Mouse (Mus musculus) liver, adult (tissue): ENCODE measurements around the gene Tmem19.

ENCODE experiments used
- GATA4 ChIP-seq: IDR thresholded peaks from 2 replicates; pipeline ENCODE4 v1.6.1; 2014; ENCODE audit warnings: mild to moderate bottlenecking, low read length; ENCODE audit not compliant: insufficient replicate concordance

The Tmem19 gene

DNA sequence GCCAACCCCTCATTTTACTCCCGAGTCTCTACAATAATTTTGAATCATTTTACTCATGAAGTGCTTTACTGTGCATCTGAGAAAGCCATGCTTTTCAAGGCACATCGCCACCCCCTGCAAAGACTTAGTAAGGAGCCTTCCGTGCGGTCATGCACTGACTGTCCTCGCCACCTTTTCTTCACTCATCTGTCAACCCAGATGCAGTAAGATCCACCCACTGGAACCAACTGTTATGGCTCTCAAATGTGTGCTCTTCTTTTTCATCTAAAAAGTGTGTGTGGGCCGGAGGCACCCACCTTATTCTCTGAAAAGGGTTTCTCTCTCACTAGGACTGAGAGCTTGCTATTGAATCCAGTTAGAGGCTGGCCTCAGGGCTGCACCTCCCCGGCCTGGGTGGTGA, 68.4 kb downstream of the Tmem19 start:
- no peak for TF ChIP-seq GATA4

GRCm38 (mm10) chr10:115290671-115291070, 71.6 kb downstream of the Tmem19 start:
- no peak for TF ChIP-seq GATA4
